Mouse (Mus musculus): Measurements from ENCODE around the gene Spdl1.

Spdl1 gene

DNA sequence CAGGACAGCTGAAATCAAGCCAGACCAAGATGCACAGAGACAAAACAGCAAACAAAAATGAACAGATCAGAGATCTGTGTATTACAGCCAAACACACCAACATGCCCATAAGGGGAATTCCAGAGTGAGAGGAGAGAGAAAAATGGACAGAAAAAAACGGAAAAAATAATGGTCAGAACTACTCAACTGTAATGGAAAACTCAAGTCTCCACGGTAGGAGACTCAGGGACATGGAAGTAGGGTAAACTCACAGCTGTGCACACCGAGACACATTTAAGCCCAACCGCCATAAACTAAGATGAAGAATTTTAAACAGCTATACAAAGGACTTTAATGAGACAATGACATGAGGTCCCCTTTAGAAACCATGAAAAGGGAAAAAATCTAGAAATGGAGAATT is 73.9 kb downstream of the Spdl1 start:
- DNase-seq (ENCODE audit: low spot score in 2 of 2), result no peak

Data from spleen, postnatal 14 days (tissue).